Mouse (Mus musculus) liver, embryonic 12.5 days (tissue): Measurements from ENCODE around the gene Tmem255b. TPM values are rescaled to one million over a fixed set of nuclear protein-coding genes. Genes with fewer than 3 reads are reported as not detected.

Experiments
- ATAC-seq: fragments of 200-750 bp; cut with Nextera tagmentation; 2 replicates; pipeline ENCODE4 v1.8.0; 2017; ENCODE audit warnings: moderate number of reproducible peaks, mild to moderate bottlenecking, moderate library complexity
- H3K27ac ChIP-seq: fragments of 300-500 bp; sonication (generic); 2 replicates; pipeline ENCODE4 v1.5.1; 2016; ENCODE audit warnings: mild to moderate bottlenecking
- H3K27me3 ChIP-seq: fragments of 300-500 bp; sonication (generic); replicated peaks from 2 replicates; pipeline ENCODE4 v1.6.1; 2016; ENCODE audit warnings: mild to moderate bottlenecking, moderate library complexity
- H3K36me3 ChIP-seq: fragments of 300-500 bp; sonication (generic); 2 replicates; pipeline ENCODE4 v1.6.1; 2016; ENCODE audit warnings: mild to moderate bottlenecking, moderate library complexity
- H3K4me1 ChIP-seq: fragments of 300-500 bp; sonication (generic); 2 replicates; pipeline ENCODE4 v1.6.1; 2016
- H3K4me2 ChIP-seq: fragments of 300-500 bp; sonication (generic); 2 replicates; pipeline ENCODE4 v1.6.1; 2016; ENCODE audit warnings: mild to moderate bottlenecking, moderate library complexity
- H3K4me3 ChIP-seq: fragments of 300-500 bp; sonication (generic); 2 replicates; pipeline ENCODE4 v1.5.1; 2016; ENCODE audit warnings: mild to moderate bottlenecking, moderate library complexity
- H3K9ac ChIP-seq: fragments of 300-500 bp; sonication (generic); 2 replicates; pipeline ENCODE4 v1.6.1; 2016; ENCODE audit warnings: mild to moderate bottlenecking, moderate library complexity
- H3K9me3 ChIP-seq: fragments of 300-500 bp; sonication (generic); replicated peaks from 2 replicates; pipeline ENCODE4 v1.6.1; 2016; ENCODE audit warnings: mild to moderate bottlenecking, moderate library complexity
- WGBS: fragments of 180-500 bp; shearing (Covaris S2); methylation state at CpG from one replicate; pipeline ENCODE4 v1.1.7; 2016; ENCODE audit not compliant: insufficient replicate concordance; 5-methylcytosine and 5-hydroxymethylcytosine counted together
- polyA plus RNA-seq: library from polyadenylated mRNA; unstranded; fragments of >200 nt; fragmentation: Nextera tagmentation; extraction: Ambion mirVana; gene quantifications from 2 replicates; pipeline ENCODE4 v1.2.1, GENCODE M21; 2016

Tmem255b gene
- polyA plus RNA-seq, 1 experiment from 2014 or later: not detected

GRCm38 (mm10) chr8:13475892-13476291, 40.9 kb downstream of the Tmem255b start:
- no peak overlapping the region for H3K4me3 ChIP-seq
- H3K27ac ChIP-seq: no peak overlapping the region
- 55% methylated on average over 9 of the region's 9 CpGs for WGBS
- no peaks in the 10 kb centered on the region for H3K9me3 ChIP-seq
- H3K36me3 ChIP-seq: no peaks in the 10 kb centered on the region
- H3K4me2 ChIP-seq: no peak overlapping the region
- H3K9ac ChIP-seq: no peak overlapping the region
- H3K27me3 ChIP-seq: no peaks in the 10 kb centered on the region
- no peaks in the 10 kb centered on the region for H3K4me1 ChIP-seq
- ATAC-seq: no peak

- Histone ChIP-seq H3K4me2 (no peak overlapping the region), H3K36me3 (no peaks in the 10 kb centered on the region), H3K27me3 (no peaks in the 10 kb centered on the region), H3K4me3 (no peak overlapping the region), H3K27ac (no peak overlapping the region), H3K9ac (no peak overlapping the region), H3K9me3 (no peaks in the 10 kb centered on the region), H3K4me1 (no peaks in the 10 kb centered on the region)
- WGBS: 58% methylated on average over 7 of the region's 7 CpGs
- no peak for ATAC-seq
Measured at GRCm38 (mm10) chr8:13481089-13481554, 46.1 kb downstream of the Tmem255b start.

- Histone ChIP-seq H3K9me3 (no peaks in the 10 kb centered on the region), H3K4me1 (no peaks in the 10 kb centered on the region), H3K36me3 (no peaks in the 10 kb centered on the region), H3K4me2 (no peak overlapping the region), H3K9ac (no peak overlapping the region), H3K27me3 (no peaks in the 10 kb centered on the region), H3K27ac (no peak overlapping the region), H3K4me3 (no peak overlapping the region)
- ATAC-seq: no peak
- 66% methylated on average over 3 of the region's 3 CpGs for WGBS
Measured at GRCm38 (mm10) chr8:13481596-13481995, 46.6 kb downstream of the Tmem255b start.

GRCm38 (mm10) chr8:13482101-13482801, 47.3 kb downstream of the Tmem255b start:
- 54% methylated on average over 2 of the region's 2 CpGs for WGBS
- no peak overlapping the region for H3K4me3 ChIP-seq
- no peaks in the 10 kb centered on the region for H3K9me3 ChIP-seq
- H3K4me1 ChIP-seq: no peaks in the 10 kb centered on the region
- no peak for ATAC-seq
- H3K36me3 ChIP-seq: no peaks in the 10 kb centered on the region
- no peak overlapping the region for H3K27ac ChIP-seq
- no peak overlapping the region for H3K9ac ChIP-seq
- H3K27me3 ChIP-seq: no peaks in the 10 kb centered on the region
- no peak overlapping the region for H3K4me2 ChIP-seq

- no peak overlapping the region for H3K27ac ChIP-seq
- no peaks in the 10 kb centered on the region for H3K36me3 ChIP-seq
- no peaks in the 10 kb centered on the region for H3K4me1 ChIP-seq
- H3K9me3 ChIP-seq: no peaks in the 10 kb centered on the region
- no peak overlapping the region for H3K9ac ChIP-seq
- 0 out of 2 replicates have a peak, but pooled peaks cover under 1% of the 10 kb centered on the region for H3K27me3 ChIP-seq
- no peak overlapping the region for H3K4me2 ChIP-seq
- no peak for ATAC-seq
- 68% methylated on average over 5 of the region's 5 CpGs for WGBS
- H3K4me3 ChIP-seq: no peak overlapping the region
Measured at GRCm38 (mm10) chr8:13483191-13483590, 48.2 kb downstream of the Tmem255b start.

GRCm38 (mm10) chr8:13489351-13489750, 54.4 kb downstream of the Tmem255b start:
- Histone ChIP-seq H3K4me1 (peaks cover 10% of the 10 kb centered on the region; the same call in 1 of the 2 replicates), H3K4me2 (no peak overlapping the region), H3K36me3 (no peaks in the 10 kb centered on the region), H3K27ac (no peak overlapping the region), H3K27me3 (peaks cover 54% of the 10 kb centered on the region), H3K9me3 (no peaks in the 10 kb centered on the region), H3K4me3 (no peak overlapping the region), H3K9ac (no peak overlapping the region)
- 56% methylated on average over 3 of the region's 3 CpGs for WGBS
- ATAC-seq: no peak

- WGBS: 15% methylated on average over 13 of the region's 13 CpGs
- Histone ChIP-seq H3K4me1 (peaks cover 11% of the 10 kb centered on the region; the same call in 1 of the 2 replicates), H3K9me3 (no peaks in the 10 kb centered on the region), H3K27me3 (peaks cover 63% of the 10 kb centered on the region), H3K9ac (no peak overlapping the region), H3K4me2 (no peak overlapping the region), H3K36me3 (no peaks in the 10 kb centered on the region), H3K27ac (no peak overlapping the region), H3K4me3 (no peak overlapping the region)
- no peak for ATAC-seq
Measured at GRCm38 (mm10) chr8:13489986-13490910, 55.3 kb downstream of the Tmem255b start.

- Histone ChIP-seq H3K9me3 (no peaks in the 10 kb centered on the region), H3K27me3 (peaks cover 73% of the 10 kb centered on the region), H3K27ac (no peak overlapping the region), H3K4me1 (peaks cover 11% of the 10 kb centered on the region; the same call in 1 of the 2 replicates), H3K4me2 (no peak overlapping the region), H3K36me3 (no peaks in the 10 kb centered on the region), H3K4me3 (no peak overlapping the region), H3K9ac (no peak overlapping the region)
- 69% methylated on average over 14 of the region's 14 CpGs for WGBS
- no peak for ATAC-seq
Measured at GRCm38 (mm10) chr8:13491491-13492010, 56.6 kb downstream of the Tmem255b start.

GRCm38 (mm10) chr8:13492198-13492995, 57.4 kb downstream of the Tmem255b start:
- H3K4me3 ChIP-seq: no peak overlapping the region
- no peaks in the 10 kb centered on the region for H3K36me3 ChIP-seq
- H3K9me3 ChIP-seq: no peaks in the 10 kb centered on the region
- no peak overlapping the region for H3K27ac ChIP-seq
- peaks cover 11% of the 10 kb centered on the region; the same call in 1 of the 2 replicates for H3K4me1 ChIP-seq
- H3K4me2 ChIP-seq: no peak overlapping the region
- no peak for ATAC-seq
- no peak overlapping the region for H3K9ac ChIP-seq
- 37% methylated on average over 9 of the region's 9 CpGs for WGBS
- peaks cover 73% of the 10 kb centered on the region for H3K27me3 ChIP-seq

GRCm38 (mm10) chr8:13493011-13493410, 58.0 kb downstream of the Tmem255b start:
- peaks cover 73% of the 10 kb centered on the region for H3K27me3 ChIP-seq
- WGBS: 50% methylated on average over 11 of the region's 11 CpGs

More at GRCm38 (mm10) chr8:13493011-13493410, 58.0 kb downstream of the Tmem255b start:
- H3K4me1 ChIP-seq: peaks cover 11% of the 10 kb centered on the region; the same call in 1 of the 2 replicates
- no peak for ATAC-seq
- H3K36me3 ChIP-seq: no peaks in the 10 kb centered on the region
- H3K9me3 ChIP-seq: no peaks in the 10 kb centered on the region
- H3K9ac ChIP-seq: no peak overlapping the region
- no peak overlapping the region for H3K27ac ChIP-seq
- H3K4me2 ChIP-seq: no peak overlapping the region
- no peak overlapping the region for H3K4me3 ChIP-seq
